Mouse (Mus musculus) thymus, adult 2 months (tissue): ENCODE measurements around the gene Myl4.

Experiments
- CTCF ChIP-seq: fragments of 200-500 bp; IDR thresholded peaks from 2 replicates; pipeline ENCODE4 v1.5.1; 2012; ENCODE audit warnings: mild to moderate bottlenecking, control low read depth, low read length, moderate library complexity, borderline replicate concordance; ENCODE audit not compliant: control insufficient read depth, poor library complexity, insufficient read depth; ENCODE audit errors: extremely low read depth
- POLR2A ChIP-seq: fragments of 200-500 bp; IDR thresholded peaks from 2 replicates; pipeline ENCODE4 v1.6.1; 2012; ENCODE audit warnings: mild to moderate bottlenecking, low read length, control low read depth, moderate library complexity; ENCODE audit not compliant: control insufficient read depth, poor library complexity, insufficient read depth; ENCODE audit errors: extremely low read depth

DNA sequence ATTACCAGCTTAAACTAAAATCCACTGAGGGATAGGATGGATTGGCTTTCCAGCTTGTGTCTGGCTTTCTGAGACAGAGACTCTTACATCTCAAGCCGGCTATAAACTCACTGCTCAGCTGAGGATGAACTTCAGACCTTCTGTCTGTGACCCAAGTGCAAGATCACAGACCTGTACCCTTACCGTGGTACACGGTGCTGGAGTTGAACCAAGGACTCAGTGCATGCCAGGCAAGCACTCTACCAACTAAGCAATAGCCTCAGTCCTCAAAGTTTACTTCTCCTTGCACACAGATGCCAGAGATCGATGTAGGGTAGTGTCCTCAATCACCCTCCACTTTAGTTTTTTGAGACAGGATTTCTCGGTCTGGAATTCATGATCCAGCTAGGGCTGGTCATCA lies 10.7 kb upstream of the Myl4 start:
- TF ChIP-seq CTCF = no peak
- no peak for TF ChIP-seq POLR2A
